Mouse (Mus musculus) adrenal gland, postnatal 25 days (tissue): ENCODE data around the gene Enho. TPM values are rescaled to one million over a fixed set of nuclear protein-coding genes. Genes with fewer than 3 reads are reported as not detected.

Experiments used
- DNase-seq: peaks from one replicate; pipeline ENCODE4 v3.0.0; 2021; ENCODE audit warnings: mixed read lengths
- total RNA-seq: library from RNA; stranded (reverse); gene quantifications from 2 replicates; pipeline ENCODE4 v1.2.3, GENCODE M21; 2021

The Enho gene
- total RNA-seq, 1 experiment from 2014 or later: 3.9 TPM

- no peak for DNase-seq
Measured at GRCm38 (mm10) chr4:41631390-41631789, 8.7 kb downstream of the Enho start.

- DNase-seq: no peak
Measured at GRCm38 (mm10) chr4:41630196-41630595, 9.9 kb downstream of the Enho start.

GRCm38 (mm10) chr4:41628202-41628927, 11.8 kb downstream of the Enho start:
- no peak for DNase-seq

GRCm38 (mm10) chr4:41622071-41622470, 18.1 kb downstream of the Enho start:
- DNase-seq: no peak

- no peak for DNase-seq
Measured at GRCm38 (mm10) chr4:41618916-41619746, 21.0 kb downstream of the Enho start.

- no peak for DNase-seq
Measured at GRCm38 (mm10) chr4:41615661-41616599, 24.2 kb downstream of the Enho start.

GRCm38 (mm10) chr4:41614156-41614555, 26.0 kb downstream of the Enho start:
- DNase-seq: peak; percentile 74

- DNase-seq: no peak
Measured at GRCm38 (mm10) chr4:41612166-41612565, 28.0 kb downstream of the Enho start.

GRCm38 (mm10) chr4:41610594-41610980, 29.5 kb downstream of the Enho start:
- no peak for DNase-seq

GRCm38 (mm10) chr4:41609681-41610593, 30.2 kb downstream of the Enho start:
- no peak for DNase-seq

- peak; percentile 62 for DNase-seq
Measured at GRCm38 (mm10) chr4:41606784-41607183, 33.3 kb downstream of the Enho start.

- DNase-seq: peak; percentile 18
Measured at GRCm38 (mm10) chr4:41604476-41605396, 35.4 kb downstream of the Enho start.

GRCm38 (mm10) chr4:41602818-41603217, 37.3 kb downstream of the Enho start:
- no peak for DNase-seq

Other genes with a start within 250 kb of the Enho start
- 2.7 TPM in 2 replicates for gene Kif24, start 175.4 kb downstream of the Enho start, total RNA-seq
- 27.3 and 38.0 TPM in 2 replicates for gene Nudt2, start 175.2 kb downstream of the Enho start, total RNA-seq
- 15.4 and 17.4 TPM in 2 replicates for gene AI464131, start 137.2 kb downstream of the Enho start, total RNA-seq
- 0.82 TPM in 1 of 2 replicates, not detected in the other for gene 1110017D15Rik, start 123.0 kb downstream of the Enho start, total RNA-seq
- 15.0 and 20.0 TPM in 2 replicates for gene Fam219a, start 70.8 kb downstream of the Enho start, total RNA-seq
- gene Dnaic1, start 70.5 kb downstream of the Enho start, total RNA-seq: 0.30 TPM in 1 of 2 replicates, not detected in the other
- gene Cntfr, start 56.8 kb upstream of the Enho start, total RNA-seq: 46.3 and 49.8 TPM in 2 replicates
- gene Il11ra1, start 59.7 kb upstream of the Enho start, total RNA-seq: 56.7 and 83.4 TPM in 2 replicates
- gene Rpp25l, start 73.2 kb upstream of the Enho start, total RNA-seq: 34.5 and 36.2 TPM in 2 replicates
- 108 and 120 TPM in 2 replicates for gene Dctn3, start 82.8 kb upstream of the Enho start, total RNA-seq
- gene Arid3c, start 90.8 kb upstream of the Enho start, total RNA-seq: not detected in 2 replicates
- 40.8 and 47.6 TPM in 2 replicates for gene Galt, start 114.9 kb upstream of the Enho start, total RNA-seq
- 84.5 and 86.8 TPM in 2 replicates for gene Sigmar1, start 115.8 kb upstream of the Enho start, total RNA-seq
- 32.6 and 46.2 TPM in 2 replicates for gene Ccl27a, start 133.9 kb upstream of the Enho start, total RNA-seq